Mouse (Mus musculus) gastrocnemius, postnatal 14 days (tissue): ENCODE measurements around the gene Srrm4. TPM values are rescaled to one million over a fixed set of nuclear protein-coding genes. Genes with fewer than 3 reads are reported as not detected.

Experiments
- DNase-seq: peaks from one replicate; pipeline ENCODE4 v3.0.0; 2021; ENCODE audit warnings: mixed read lengths
- intact Hi-C: fragments of 180-260 bp; cut with DNase I; formaldehyde crosslinking; loops from one replicate; pipeline ENCODE4 v1.15.1; 2025; ENCODE audit warnings: low total_unique reads
- long read RNA-seq, 2 experiments: library from polyadenylated mRNA; stranded (forward); transcript quantifications; one replicate each; pipeline ENCODE4 v2.0.0; 2021
- total RNA-seq, 2 experiments: library from RNA; stranded (reverse); gene quantifications; 2 replicates each; pipeline ENCODE4 v1.2.3; 2021

The Srrm4 gene
- under 1 TPM; 0.08 to 0.09 TPM for total RNA-seq
- long read RNA-seq, experiment 1, result 0 reads
- long read RNA-seq, experiment 2, result 0 reads

GRCm38 (mm10) chr5:116591346-116592048 is at the start of gene Srrm4:
Gene Srrm4 (minus strand): TSS chr5:116591817.
- peak; percentile 44 for DNase-seq
- intact Hi-C loops, result loop anchor here (5.0 kb wide), 1 partner anchor 359 kb away; no protein-coding TSS in a partner anchor

GRCm38 (mm10) chr5:116592801-116593430 is 1.3 kb upstream of the Srrm4 start:
- DNase-seq, result no peak
- intact Hi-C loops, result loop anchor here (5.0 kb wide), 1 partner anchor 361 kb away; no protein-coding TSS in a partner anchor

DNA sequence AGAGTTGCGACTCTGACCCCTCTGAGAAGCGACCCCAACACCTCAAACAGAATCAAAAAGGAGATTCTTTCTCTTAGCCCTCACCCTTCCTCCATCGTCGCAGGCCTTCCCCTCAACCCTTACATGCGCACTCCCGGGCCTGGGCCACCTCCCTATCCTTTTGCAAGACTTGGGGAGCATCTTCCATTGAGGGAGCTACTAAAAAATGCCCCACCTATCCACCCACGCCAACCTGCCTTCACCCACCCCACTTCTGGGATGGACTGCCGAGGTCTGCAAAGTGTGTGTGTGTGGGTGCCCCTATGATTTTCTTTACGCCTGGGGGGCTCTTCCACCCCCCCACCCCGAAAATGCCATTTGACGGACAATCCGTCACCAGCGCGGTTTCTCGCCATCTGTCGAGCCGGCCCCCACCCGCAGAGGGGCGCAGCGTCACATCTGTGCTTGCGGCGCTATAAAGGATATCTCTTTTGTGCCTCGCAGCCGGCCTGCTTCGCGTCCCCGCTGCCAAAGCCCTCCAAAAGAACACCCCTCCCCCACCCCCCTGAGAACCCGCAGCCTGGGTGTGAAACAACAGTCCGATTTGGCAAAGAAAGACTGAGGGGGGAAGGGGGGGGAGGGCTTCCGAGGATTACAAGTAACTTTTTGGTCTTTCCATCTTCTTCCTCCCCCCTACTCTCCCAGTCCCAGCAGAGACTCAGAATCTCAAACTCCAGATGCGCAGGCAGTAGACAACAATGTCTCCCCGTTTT is 608 bp upstream of the Srrm4 start:
- intact Hi-C loops, result loop anchor here (5.0 kb wide), 1 partner anchor 360 kb away; no protein-coding TSS in a partner anchor
- DNase-seq, result no peak

DNA sequence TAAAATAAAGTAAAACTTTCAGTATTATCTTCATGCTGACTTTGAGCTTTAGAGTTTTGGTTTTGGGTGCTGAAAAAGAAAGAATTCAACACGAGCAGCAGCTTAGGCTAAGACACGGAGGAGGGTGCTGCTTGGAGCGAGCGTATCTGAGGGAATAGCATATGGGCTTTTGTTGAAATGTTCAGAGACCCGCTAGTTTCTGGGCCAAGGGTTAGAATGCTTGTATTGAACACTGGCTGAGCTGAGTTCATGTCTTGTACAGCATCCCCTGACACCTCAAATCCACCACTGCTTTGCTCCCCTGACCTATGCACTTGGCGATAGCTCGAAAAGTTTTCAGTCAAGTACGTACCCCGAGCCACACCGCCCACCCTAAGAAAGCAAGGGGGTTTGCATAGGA is 919 bp downstream of the Srrm4 start:
- intact Hi-C loops, result loop anchor here (5.0 kb wide), 1 partner anchor 358 kb away; no protein-coding TSS in a partner anchor
- DNase-seq, result no peak

- intact Hi-C loops, result loop anchor here (5.0 kb wide), 1 partner anchor 357 kb away; no protein-coding TSS in a partner anchor
- no peak for DNase-seq
These were observed 2.0 kb downstream of the Srrm4 start for GRCm38 (mm10) chr5:116589631-116590030.

DNA sequence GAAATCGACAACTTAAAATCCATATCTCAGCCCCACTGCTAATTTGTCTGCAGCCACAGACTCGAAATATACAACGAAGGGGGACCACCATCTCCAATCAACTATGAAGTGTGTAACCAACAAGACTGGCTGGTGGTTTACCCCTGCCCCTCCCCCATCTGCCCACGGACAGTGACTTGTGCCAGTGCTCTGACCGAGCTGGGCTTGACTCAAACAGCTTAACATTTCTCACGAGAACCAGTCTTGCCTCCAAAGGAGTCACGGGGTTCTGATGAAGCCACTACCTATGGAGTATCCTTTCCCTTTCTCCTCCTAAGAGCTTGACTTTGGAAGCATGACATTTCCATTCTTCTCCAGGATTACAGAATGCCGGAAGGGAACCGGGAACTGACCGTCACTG is 2.8 kb downstream of the Srrm4 start:
- DNase-seq, result no peak
- intact Hi-C loops, result no loop called here

GRCm38 (mm10) chr5:116579533-116579932 is 12.1 kb downstream of the Srrm4 start:
- intact Hi-C loops, result no loop called here
- no peak for DNase-seq

DNA sequence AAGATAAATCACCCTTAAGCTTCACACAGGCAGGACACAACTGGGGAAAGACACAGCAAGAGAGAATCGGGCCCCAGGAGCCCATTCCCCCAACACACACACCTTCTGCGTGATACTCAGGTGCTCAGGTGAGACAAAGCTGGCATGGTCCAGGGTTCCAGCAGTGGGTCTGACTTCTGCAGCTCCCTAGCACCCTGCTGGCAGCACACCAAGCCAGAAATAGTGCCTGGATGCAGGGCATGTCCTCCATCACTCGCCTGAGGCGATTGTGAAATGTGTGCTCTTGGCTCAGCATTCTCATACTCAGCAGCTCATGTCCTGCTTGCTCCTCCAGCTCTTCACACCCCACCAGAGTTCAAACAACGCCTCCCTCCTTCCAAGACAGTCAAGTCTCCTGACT is 14.5 kb downstream of the Srrm4 start:
- intact Hi-C loops, result no loop called here
- no peak for DNase-seq

DNA sequence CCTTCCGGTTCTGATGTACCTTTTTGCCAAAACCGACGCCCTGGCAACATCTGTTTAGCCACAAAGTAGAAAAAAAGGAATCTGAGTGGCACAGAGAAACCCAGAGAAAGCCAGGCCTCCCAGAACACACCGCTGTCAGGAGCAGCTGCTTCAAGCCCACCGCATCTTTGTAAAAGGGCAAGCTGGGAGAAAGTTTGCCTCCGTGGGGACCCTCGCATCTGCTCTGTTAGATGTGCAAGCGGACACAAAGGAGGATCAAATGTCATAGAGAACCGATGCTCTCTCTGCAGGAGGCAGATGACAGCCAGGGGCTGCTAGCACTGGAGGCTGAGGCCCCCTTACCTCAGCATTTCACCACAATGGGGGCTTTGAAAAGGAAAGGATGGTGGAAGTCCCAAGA is 18.3 kb downstream of the Srrm4 start:
- intact Hi-C loops, result no loop called here
- DNase-seq, result no peak

DNA sequence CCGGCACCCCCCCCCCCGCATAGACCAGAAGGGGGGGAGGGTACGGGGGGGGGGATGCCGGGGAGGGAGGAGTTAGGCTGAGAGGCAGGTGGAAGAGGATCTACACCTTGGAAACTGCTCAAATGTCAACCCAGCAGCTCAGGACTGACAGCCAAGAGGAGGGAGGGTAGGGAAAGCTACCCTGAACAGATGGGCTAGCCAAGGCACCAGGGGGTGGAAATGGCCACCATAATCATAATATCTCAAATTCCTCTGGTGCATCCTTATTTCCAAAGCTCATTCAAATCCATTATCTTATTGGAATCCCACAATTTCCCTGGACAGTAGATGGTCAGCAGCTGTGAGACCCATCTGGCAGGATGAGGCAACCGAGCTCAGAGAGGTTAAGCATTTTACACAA is 19.7 kb downstream of the Srrm4 start:
- no peak for DNase-seq
- intact Hi-C loops, result no loop called here

- no peak for DNase-seq
- intact Hi-C loops, result no loop called here
These were observed 20.3 kb downstream of the Srrm4 start for GRCm38 (mm10) chr5:116571232-116571861.

GRCm38 (mm10) chr5:116570566-116570965 is 21.1 kb downstream of the Srrm4 start:
- intact Hi-C loops, result no loop called here
- no peak for DNase-seq

DNA sequence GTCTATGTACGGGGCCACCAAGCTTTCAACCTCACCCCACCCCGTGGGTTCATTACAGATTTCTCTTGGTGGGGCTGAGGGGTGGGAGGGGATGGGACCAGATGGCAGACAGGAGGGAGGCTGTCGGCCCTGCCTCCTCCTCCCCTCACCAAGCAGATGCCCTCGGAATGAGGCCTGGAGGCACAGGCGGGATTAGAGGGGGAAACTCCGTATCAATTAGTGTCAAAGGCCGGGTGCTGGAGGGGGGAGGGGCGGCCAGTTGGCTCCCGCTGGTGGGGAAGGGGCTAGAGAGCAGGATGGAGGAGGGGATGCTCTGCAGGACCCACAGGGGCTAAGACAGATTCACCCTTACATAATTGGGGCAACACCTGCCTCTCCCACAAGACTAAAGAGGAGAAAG is 22.0 kb downstream of the Srrm4 start:
- DNase-seq, result no peak
- intact Hi-C loops, result no loop called here

DNA sequence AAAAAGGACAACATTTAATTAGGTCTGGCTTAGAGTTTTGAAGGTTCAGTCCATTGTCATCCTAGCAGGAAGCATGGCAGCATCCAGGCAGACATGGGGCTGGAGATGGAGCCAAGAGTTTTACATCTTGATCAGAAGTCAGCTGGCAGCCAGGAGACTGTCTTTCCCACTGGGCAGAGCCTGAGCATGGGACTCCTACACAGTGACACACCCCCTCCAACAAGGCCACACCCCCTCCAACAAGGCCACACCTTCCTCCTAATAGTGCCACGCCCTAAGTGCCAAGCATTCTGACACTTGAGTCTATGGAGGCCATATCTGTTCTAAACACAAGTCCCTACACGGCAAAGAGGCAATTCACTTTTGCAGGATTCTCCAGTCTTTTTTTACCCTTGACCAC is 23.6 kb downstream of the Srrm4 start:
- intact Hi-C loops, result no loop called here
- DNase-seq, result no peak

GRCm38 (mm10) chr5:116567298-116567697 is 24.3 kb downstream of the Srrm4 start:
- DNase-seq, result no peak
- intact Hi-C loops, result no loop called here

GRCm38 (mm10) chr5:116566385-116567045 is 25.1 kb downstream of the Srrm4 start:
- no peak for DNase-seq
- intact Hi-C loops, result no loop called here

- intact Hi-C loops, result no loop called here
These were observed 26.0 kb downstream of the Srrm4 start for GRCm38 (mm10) chr5:116565573-116565972.

DNA sequence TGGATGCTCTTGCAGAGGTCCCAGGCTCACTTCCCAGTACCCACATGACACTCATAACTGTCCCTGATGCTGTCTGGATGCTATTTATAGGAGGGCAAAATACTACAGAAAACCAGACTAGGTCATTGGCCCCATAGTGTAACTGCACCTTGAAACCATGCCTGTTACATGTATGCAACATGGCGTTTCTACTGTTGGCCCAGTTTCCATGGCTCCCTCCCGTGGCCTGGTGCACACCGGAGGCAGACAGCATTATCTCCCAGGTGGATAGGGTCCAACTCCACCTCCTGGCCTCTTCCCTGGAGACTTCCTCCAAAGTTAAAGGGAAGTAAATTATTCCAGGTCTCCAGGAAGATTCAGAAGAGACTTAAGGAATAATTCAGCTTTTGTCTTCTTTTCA is 27.2 kb downstream of the Srrm4 start:
- intact Hi-C loops, result no loop called here
- DNase-seq, result no peak

More at GRCm38 (mm10) chr5:116565573-116565972, 26.0 kb downstream of the Srrm4 start:
- DNase-seq, result no peak

DNA sequence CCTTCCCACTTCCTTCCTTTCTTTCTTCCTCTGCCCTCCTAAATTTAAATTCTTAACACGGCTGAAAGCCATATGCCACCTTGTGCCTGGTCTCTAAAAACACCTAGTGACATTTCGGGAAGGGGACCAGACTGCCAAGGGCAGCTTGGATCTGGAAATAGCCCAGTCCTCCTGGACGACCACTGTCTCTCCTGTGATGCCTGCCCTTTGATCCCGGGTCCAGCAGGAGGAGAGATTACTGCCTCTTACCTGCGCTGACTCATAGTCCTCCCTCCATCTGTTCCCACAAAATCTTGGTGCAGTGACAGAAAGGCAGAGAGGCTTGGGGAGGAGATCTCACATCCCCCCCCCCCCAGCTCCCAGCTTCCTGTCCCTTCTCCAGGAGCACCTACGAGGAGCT is 27.9 kb downstream of the Srrm4 start:
- intact Hi-C loops, result no loop called here

More for the DNA sequence above, 27.9 kb downstream of the Srrm4 start:
- no peak for DNase-seq
